Mouse (Mus musculus): ENCODE data around the gene Lgals7.

The Lgals7 gene

GRCm38 (mm10) chr7:28877155-28877554, 13.5 kb downstream of the Lgals7 start:
- no peak for DNase-seq (ENCODE audit: low read depth, low spot score)

GRCm38 (mm10) chr7:28877856-28878255, 14.2 kb downstream of the Lgals7 start:
- DNase-seq (ENCODE audit: low read depth, low spot score) = no peak

GRCm38 (mm10) chr7:28879606-28880005, 16.0 kb downstream of the Lgals7 start:
- peak; percentile 79 for DNase-seq (ENCODE audit: low read depth, low spot score)

GRCm38 (mm10) chr7:28880554-28880953, 16.9 kb downstream of the Lgals7 start:
- DNase-seq (ENCODE audit: low read depth, low spot score) = no peak

GRCm38 (mm10) chr7:28881199-28881598, 17.5 kb downstream of the Lgals7 start, which contains the start of gene Capn12:
Gene Capn12, plus strand, starts transcription at chr7:28881422.
- DNase-seq (ENCODE audit: low read depth, low spot score) = peak; percentile 33

GRCm38 (mm10) chr7:28883039-28883438, 19.4 kb downstream of the Lgals7 start:
- peak; percentile 29 for DNase-seq (ENCODE audit: low read depth, low spot score)

- peak; percentile 64 for DNase-seq (ENCODE audit: low read depth, low spot score)
These were observed 20.1 kb downstream of the Lgals7 start for GRCm38 (mm10) chr7:28883704-28884103.

- DNase-seq (ENCODE audit: low read depth, low spot score) = peak; percentile 73
These were observed 22.8 kb downstream of the Lgals7 start for GRCm38 (mm10) chr7:28886486-28886885.

- peak; percentile 48 for DNase-seq (ENCODE audit: low read depth, low spot score)
These were observed 25.1 kb downstream of the Lgals7 start for GRCm38 (mm10) chr7:28888701-28889161.

GRCm38 (mm10) chr7:28892601-28893000, 28.9 kb downstream of the Lgals7 start:
- no peak for DNase-seq (ENCODE audit: low read depth, low spot score)

GRCm38 (mm10) chr7:28893643-28894265, 30.1 kb downstream of the Lgals7 start:
- DNase-seq (ENCODE audit: low read depth, low spot score) = no peak

- no peak for DNase-seq (ENCODE audit: low read depth, low spot score)
These were observed 31.3 kb downstream of the Lgals7 start for GRCm38 (mm10) chr7:28894942-28895341.

- DNase-seq (ENCODE audit: low read depth, low spot score) = no peak
These were observed 34.0 kb downstream of the Lgals7 start for GRCm38 (mm10) chr7:28897661-28898060.

- DNase-seq (ENCODE audit: low read depth, low spot score) = no peak
These were observed 36.3 kb downstream of the Lgals7 start for GRCm38 (mm10) chr7:28899972-28900371.

GRCm38 (mm10) chr7:28901311-28902125, 37.9 kb downstream of the Lgals7 start:
- no peak for DNase-seq (ENCODE audit: low read depth, low spot score)

- no peak for DNase-seq (ENCODE audit: low read depth, low spot score)
These were observed 38.5 kb downstream of the Lgals7 start for GRCm38 (mm10) chr7:28902180-28902579.

GRCm38 (mm10) chr7:28902809-28903208, 39.2 kb downstream of the Lgals7 start:
- no peak for DNase-seq (ENCODE audit: low read depth, low spot score)

- no peak for DNase-seq (ENCODE audit: low read depth, low spot score)
These were observed 40.1 kb downstream of the Lgals7 start for GRCm38 (mm10) chr7:28903778-28904177.

GRCm38 (mm10) chr7:28907195-28907594, 43.5 kb downstream of the Lgals7 start:
- no peak for DNase-seq (ENCODE audit: low read depth, low spot score)

- no peak for DNase-seq (ENCODE audit: low read depth, low spot score)
These were observed 48.0 kb downstream of the Lgals7 start for GRCm38 (mm10) chr7:28911632-28912031.

GRCm38 (mm10) chr7:28913171-28913570, 49.5 kb downstream of the Lgals7 start:
- DNase-seq (ENCODE audit: low read depth, low spot score) = no peak

Data from ZHBTc4 (cell line).